Mouse (Mus musculus) heart, embryonic 14.5 days (tissue): ENCODE measurements around the gene Pard6b. TPM values are rescaled to one million over a fixed set of nuclear protein-coding genes. Genes with fewer than 3 reads are reported as not detected.

Experiments
- ATAC-seq: fragments of 200-750 bp; cut with Nextera tagmentation; 2 replicates; pipeline ENCODE4 v1.8.0; 2017; ENCODE audit warnings: low read depth, moderate TSS enrichment; ENCODE audit not compliant: insufficient number of reproducible peaks, insufficient read depth, low FRiP score
- H3K27ac ChIP-seq, 2 experiments: fragments of 200-500 bp in 1 of 2; fragments of 300-500 bp in 1 of 2; sonication (generic) in 1 of 2; replicated peaks in 1 of 2; 2 replicates each; pipeline ENCODE4 v1.5.1; 2012 to 2014; ENCODE audit warnings: low read depth in 2 of 2, low read length in 2 of 2, control low read depth in 1 of 2, mild to moderate bottlenecking in 1 of 2, mixed read lengths in 1 of 2; ENCODE audit not compliant: control insufficient read depth in 1 of 2, insufficient read depth in 1 of 2
- H3K27me3 ChIP-seq: fragments of 300-500 bp; sonication (generic); 2 replicates; pipeline ENCODE4 v1.6.1; 2014; ENCODE audit warnings: mild to moderate bottlenecking, low read length, control low read depth; ENCODE audit not compliant: control insufficient read depth, insufficient read depth
- H3K36me3 ChIP-seq: fragments of 300-500 bp; sonication (generic); 2 replicates; pipeline ENCODE4 v1.6.1; 2014; ENCODE audit warnings: mild to moderate bottlenecking, control low read depth, low read length, mixed read lengths; ENCODE audit not compliant: control insufficient read depth, insufficient read depth
- H3K4me1 ChIP-seq, 2 experiments: fragments of 200-500 bp in 1 of 2; fragments of 300-500 bp in 1 of 2; sonication (generic) in 1 of 2; 2 replicates each; pipeline ENCODE4 v1.6.1; 2012 to 2014; ENCODE audit warnings: low read length in 2 of 2, control low read depth in 1 of 2, mixed read lengths in 1 of 2; ENCODE audit not compliant: control insufficient read depth in 2 of 2, insufficient read depth in 2 of 2
- H3K4me2 ChIP-seq: fragments of 300-500 bp; sonication (generic); 2 replicates; pipeline ENCODE4 v1.6.1; 2014; ENCODE audit warnings: mild to moderate bottlenecking, low read length
- H3K4me3 ChIP-seq, 2 experiments: fragments of 200-500 bp in 1 of 2; fragments of 300-500 bp in 1 of 2; sonication (generic) in 1 of 2; 2 replicates each; pipeline ENCODE4 v1.5.1; 2012 to 2014; ENCODE audit warnings: low read length in 2 of 2, mild to moderate bottlenecking in 2 of 2, control low read depth in 1 of 2, low read depth in 1 of 2, moderate library complexity in 1 of 2; ENCODE audit not compliant: control insufficient read depth in 1 of 2, insufficient read depth in 1 of 2
- H3K9ac ChIP-seq: fragments of 300-500 bp; sonication (generic); 2 replicates; pipeline ENCODE4 v1.6.1; 2014; ENCODE audit warnings: mild to moderate bottlenecking, low read length
- H3K9me3 ChIP-seq: fragments of 300-500 bp; sonication (generic); 2 replicates; pipeline ENCODE4 v1.6.1; 2016; ENCODE audit warnings: low read length, control low read depth; ENCODE audit not compliant: control insufficient read depth
- WGBS: fragments of 180-500 bp; shearing (Covaris S2); extraction: QIAGEN DNeasy Blood & Tissue Kit; methylation state at CpG from one replicate; pipeline ENCODE4 v1.1.7; 2014; 5-methylcytosine and 5-hydroxymethylcytosine counted together
- polyA plus RNA-seq: library from polyadenylated mRNA; unstranded; fragments of >200 nt; fragmentation: Nextera tagmentation; extraction: Ambion mirVana; gene quantifications from 2 replicates; pipeline ENCODE4 v1.2.1, GENCODE M21; 2014

Pard6b gene
- polyA plus RNA-seq, 1 experiment from 2014 or later = 7.7 TPM

GRCm38 (mm10) chr2:168117967-168118366 lies 37.2 kb downstream of the Pard6b start:
- Histone ChIP-seq H3K4me2 (peak overlapping the region; percentile 83), H3K9me3 (no peaks in the 10 kb centered on the region), H3K27me3 (no peaks in the 10 kb centered on the region), H3K4me1 (peaks cover 11 to 22% of the 10 kb centered on the region in 2 experiments), H3K36me3 (no peaks in the 10 kb centered on the region), H3K27ac (no peak overlapping the region), H3K9ac (no peak overlapping the region), H3K4me3 (no peak overlapping the region)
- 43% methylated on average over 16 of the region's 16 CpGs for WGBS
- ATAC-seq = no peak

- H3K27ac ChIP-seq = no peak overlapping the region
- H3K27me3 ChIP-seq = no peaks in the 10 kb centered on the region
- no peak overlapping the region for H3K9ac ChIP-seq
- H3K4me1 ChIP-seq = peaks cover 11 to 22% of the 10 kb centered on the region in 2 experiments
- no peak for ATAC-seq
- no peak overlapping the region for H3K4me3 ChIP-seq
- 81% methylated on average over 3 of the region's 3 CpGs for WGBS
- no peaks in the 10 kb centered on the region for H3K36me3 ChIP-seq
- H3K4me2 ChIP-seq = no peak overlapping the region
- no peaks in the 10 kb centered on the region for H3K9me3 ChIP-seq
These were observed 37.7 kb downstream of the Pard6b start for GRCm38 (mm10) chr2:168118456-168118855.

DNA sequence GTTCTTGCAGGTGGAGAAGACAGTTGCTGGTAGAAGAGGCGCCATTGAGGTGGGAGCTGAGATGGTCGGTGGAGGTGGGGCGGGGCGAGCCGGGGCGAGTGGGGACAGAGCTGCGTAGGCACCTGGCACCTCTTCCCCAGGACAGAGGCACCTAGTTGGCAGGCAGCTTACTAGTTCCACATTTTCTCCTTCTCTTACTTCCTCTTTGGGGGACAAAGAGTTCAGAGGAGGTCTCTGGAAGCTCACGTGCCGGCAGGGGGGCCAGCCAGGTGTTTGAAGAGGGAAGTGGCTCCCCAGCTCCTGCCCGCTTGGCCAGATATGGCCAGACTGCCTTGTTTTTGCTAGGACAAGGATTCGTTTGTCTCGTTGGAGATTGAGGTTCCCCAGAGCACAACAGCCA lies 38.3 kb downstream of the Pard6b start:
- H3K4me3 ChIP-seq = no peak overlapping the region
- no peak for ATAC-seq
- no peak overlapping the region for H3K9ac ChIP-seq
- no peaks in the 10 kb centered on the region for H3K36me3 ChIP-seq
- H3K9me3 ChIP-seq = no peaks in the 10 kb centered on the region
- H3K27ac ChIP-seq = no peak overlapping the region
- peaks cover 17 to 29% of the 10 kb centered on the region in 2 experiments for H3K4me1 ChIP-seq
- no peaks in the 10 kb centered on the region for H3K27me3 ChIP-seq
- WGBS = 68% methylated on average over 12 of the region's 12 CpGs
- no peak overlapping the region for H3K4me2 ChIP-seq

GRCm38 (mm10) chr2:168120906-168121305 lies 40.1 kb downstream of the Pard6b start:
- 77% methylated on average over 4 of the region's 4 CpGs for WGBS
- H3K4me2 ChIP-seq = no peak overlapping the region
- no peak overlapping the region for H3K4me3 ChIP-seq
- H3K27ac ChIP-seq = no peak overlapping the region
- H3K27me3 ChIP-seq = no peaks in the 10 kb centered on the region
- no peak for ATAC-seq
- H3K9me3 ChIP-seq = no peaks in the 10 kb centered on the region
- H3K36me3 ChIP-seq = no peaks in the 10 kb centered on the region
- H3K4me1 ChIP-seq = peaks cover 18 to 31% of the 10 kb centered on the region in 2 experiments
- H3K9ac ChIP-seq = no peak overlapping the region

DNA sequence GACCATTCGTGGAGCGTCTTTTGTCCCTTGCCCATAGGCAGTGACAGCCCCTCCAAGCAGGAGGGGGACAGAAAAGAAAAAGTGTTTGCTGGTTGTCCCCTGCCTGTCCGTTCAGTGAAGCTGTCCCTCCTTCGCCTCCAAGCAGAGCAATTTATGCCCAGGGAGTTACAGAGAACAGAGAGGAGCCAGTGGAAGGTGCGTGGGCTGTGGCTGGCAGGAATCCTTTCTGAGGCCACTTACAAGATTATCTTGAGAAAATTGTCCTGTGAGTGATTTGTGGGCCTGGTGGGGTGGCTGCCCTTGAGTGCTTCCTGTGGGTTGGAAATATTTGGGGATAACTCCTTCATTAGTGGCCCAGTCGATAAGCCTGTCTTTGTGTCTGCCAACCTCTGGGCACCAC lies 42.8 kb downstream of the Pard6b start:
- no peaks in the 10 kb centered on the region for H3K9me3 ChIP-seq
- no peak for ATAC-seq

DNA sequence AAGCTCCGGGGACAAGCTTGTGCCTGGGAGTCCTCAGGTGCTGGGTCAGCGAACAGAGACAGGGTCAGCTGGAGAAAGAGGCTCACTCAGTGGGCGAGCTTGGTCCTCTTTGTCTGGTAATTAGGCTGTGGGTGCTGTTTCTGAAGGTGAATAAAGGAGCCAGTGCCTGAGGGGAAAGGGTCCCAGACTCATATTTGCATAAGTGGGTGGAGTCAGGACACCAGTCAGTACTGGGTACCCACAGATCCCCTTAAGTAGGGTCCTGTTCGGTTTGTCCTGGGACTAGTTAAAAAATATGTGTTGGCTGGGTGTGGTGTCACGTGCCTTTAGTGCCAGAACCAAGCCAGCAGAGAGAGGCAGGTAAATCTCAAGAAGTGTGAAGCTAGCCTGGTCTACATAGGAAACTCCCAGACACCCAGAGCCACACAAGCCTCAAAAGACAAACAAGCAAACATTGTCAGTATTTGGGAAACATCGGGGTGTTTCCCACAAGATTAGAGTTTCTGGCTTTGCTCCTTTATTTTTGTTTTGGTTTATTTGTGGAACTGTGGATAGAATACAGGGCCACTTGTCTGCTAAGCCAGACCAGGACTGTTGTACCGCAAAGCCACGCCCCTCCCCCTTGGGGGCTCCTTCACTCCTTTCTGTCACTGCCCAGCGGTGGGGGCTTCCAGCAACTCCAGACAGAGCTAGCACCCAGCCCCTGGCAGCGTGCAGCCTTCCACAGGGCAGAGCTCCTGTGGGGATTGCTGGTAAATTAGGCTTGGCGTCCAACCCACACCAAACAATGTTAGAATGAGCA lies 44.7 kb downstream of the Pard6b start:
- no peak for ATAC-seq
- H3K4me3 ChIP-seq = no peak overlapping the region
- WGBS = 40% methylated on average over 11 of the region's 11 CpGs
- peak overlapping the region; percentile 61 to 75 for H3K27ac ChIP-seq
- no peaks in the 10 kb centered on the region for H3K27me3 ChIP-seq
- peak overlapping the region; percentile 52 for H3K9ac ChIP-seq
- H3K4me1 ChIP-seq = peaks cover 32 to 33% of the 10 kb centered on the region in 2 experiments
- H3K9me3 ChIP-seq = no peaks in the 10 kb centered on the region
- peak overlapping the region; percentile 22 for H3K4me2 ChIP-seq
- H3K36me3 ChIP-seq = no peaks in the 10 kb centered on the region

More for the DNA sequence above, 42.8 kb downstream of the Pard6b start:
- H3K4me3 ChIP-seq = no peak overlapping the region
- H3K9ac ChIP-seq = no peak overlapping the region
- WGBS = 77% methylated on average over 6 of the region's 6 CpGs
- peaks cover 23 to 25% of the 10 kb centered on the region in 2 experiments for H3K4me1 ChIP-seq
- H3K36me3 ChIP-seq = no peaks in the 10 kb centered on the region
- H3K27me3 ChIP-seq = no peaks in the 10 kb centered on the region
- peak overlapping the region; percentile 61 to 75; a peak in 3 of 4 replicates for H3K27ac ChIP-seq
- H3K4me2 ChIP-seq = no peak overlapping the region

DNA sequence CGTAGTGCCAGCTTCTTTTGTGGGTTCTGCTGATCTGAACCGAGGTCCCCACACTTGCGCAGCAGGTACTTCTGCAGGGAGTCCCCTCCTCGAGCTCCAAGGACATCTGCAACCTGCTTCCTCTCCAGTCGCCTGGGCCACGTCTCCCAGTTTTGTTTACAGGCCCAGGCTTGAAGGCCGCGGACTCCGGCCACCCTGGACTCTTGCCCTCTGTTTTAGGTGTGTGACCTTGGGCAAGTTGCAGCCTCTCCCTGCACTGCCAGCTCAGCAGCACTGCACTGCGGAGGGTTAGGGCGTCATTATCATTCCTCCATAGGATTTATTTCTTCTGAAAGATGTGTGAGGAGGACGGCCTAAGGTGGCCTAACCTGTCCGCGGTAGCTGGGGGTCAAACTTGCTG lies 47.0 kb downstream of the Pard6b start:
- H3K4me1 ChIP-seq = peaks cover 33% of the 10 kb centered on the region in 2 experiments
- no peak overlapping the region for H3K9ac ChIP-seq
- 82% methylated on average over 14 of the region's 14 CpGs for WGBS
- no peaks in the 10 kb centered on the region for H3K27me3 ChIP-seq
- no peak for ATAC-seq
- H3K4me3 ChIP-seq = no peak overlapping the region
- no peak overlapping the region for H3K4me2 ChIP-seq
- H3K9me3 ChIP-seq = no peaks in the 10 kb centered on the region
- no peaks in the 10 kb centered on the region for H3K36me3 ChIP-seq
- peak overlapping the region in 1 of 2 experiments; percentile 26; a peak in 1 of 4 replicates for H3K27ac ChIP-seq
